Mouse (Mus musculus): ENCODE data around the gene Sorbs2. TPM values are rescaled to one million over a fixed set of nuclear protein-coding genes. Genes with fewer than 3 reads are reported as not detected.

The Sorbs2 gene
- polyA plus RNA-seq, 1 experiment from 2014 or later: 72.8 TPM

GRCm38 (mm10) chr8:45584390-45585052, 76.9 kb downstream of the Sorbs2 start:
- ATAC-seq: no peak
- WGBS: 94% methylated on average over 9 of the region's 9 CpGs

DNA sequence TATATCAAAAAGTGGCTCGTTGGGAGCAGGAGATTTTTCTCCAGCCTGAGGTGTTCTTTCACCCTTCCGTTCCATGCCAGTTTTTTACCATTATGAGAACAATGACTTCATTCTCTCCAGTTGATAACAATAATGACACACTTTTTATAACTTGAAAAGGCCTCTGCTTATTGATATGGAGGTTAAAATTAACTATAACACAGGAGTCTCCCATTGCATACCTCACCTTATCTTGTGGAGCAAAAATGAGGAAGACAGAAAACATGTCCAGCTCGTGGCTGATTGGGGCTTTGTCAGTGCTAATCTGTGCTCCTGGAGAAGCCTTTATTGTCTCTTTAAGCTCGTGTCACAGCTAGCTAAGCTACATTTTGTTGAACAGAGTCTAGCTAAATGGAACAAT, 77.6 kb downstream of the Sorbs2 start:
- WGBS: 28% methylated on average over 4 of the region's 4 CpGs
- Histone ChIP-seq H3K4me2 (ENCODE audit: low read length) (no peak overlapping the region), H3K36me3 (ENCODE audit: control insufficient read depth, insufficient read depth, low read length) (no peaks in the 10 kb centered on the region), H3K4me1 (ENCODE audit: control insufficient read depth, insufficient read depth, low read length) (0 out of 2 replicates have a peak, but pooled peaks cover 3% of the 10 kb centered on the region), H3K27me3 (replicated peaks; ENCODE audit: control insufficient read depth, insufficient read depth, low read length) (no peaks in the 10 kb centered on the region), H3K27ac (ENCODE audit: low read depth, low read length) (no peak overlapping the region), H3K9me3 (replicated peaks; ENCODE audit: control insufficient read depth, low read length) (no peaks in the 10 kb centered on the region), H3K9ac (ENCODE audit: low read length) (no peak overlapping the region), H3K4me3 (ENCODE audit: low read depth, low read length) (no peak overlapping the region)
- DNase-seq (ENCODE audit: low spot score): no peak
- ATAC-seq: no peak

More at GRCm38 (mm10) chr8:45584390-45585052, 76.9 kb downstream of the Sorbs2 start:
- no peaks in the 10 kb centered on the region for H3K36me3 ChIP-seq (ENCODE audit: control insufficient read depth, insufficient read depth, low read length)
- H3K9ac ChIP-seq (ENCODE audit: low read length): no peak overlapping the region
- H3K27ac ChIP-seq (ENCODE audit: low read depth, low read length): no peak overlapping the region
- DNase-seq (ENCODE audit: low spot score): no peak
- no peak overlapping the region for H3K4me3 ChIP-seq (ENCODE audit: low read depth, low read length)
- no peak overlapping the region for H3K4me2 ChIP-seq (ENCODE audit: low read length)
- H3K27me3 ChIP-seq (replicated peaks; ENCODE audit: control insufficient read depth, insufficient read depth, low read length): no peaks in the 10 kb centered on the region
- H3K4me1 ChIP-seq (ENCODE audit: control insufficient read depth, insufficient read depth, low read length): 0 out of 2 replicates have a peak, but pooled peaks cover 3% of the 10 kb centered on the region
- H3K9me3 ChIP-seq (replicated peaks; ENCODE audit: control insufficient read depth, low read length): no peaks in the 10 kb centered on the region

- 96% methylated on average over 9 of the region's 9 CpGs for WGBS
- DNase-seq (ENCODE audit: low spot score) (no peak), ATAC-seq (no peak)
- Histone ChIP-seq H3K36me3 (ENCODE audit: control insufficient read depth, insufficient read depth, low read length) (no peaks in the 10 kb centered on the region), H3K4me3 (ENCODE audit: low read depth, low read length) (no peak overlapping the region), H3K27ac (ENCODE audit: low read depth, low read length) (no peak overlapping the region; the same call in 1 of the 2 replicates), H3K9ac (ENCODE audit: low read length) (no peak overlapping the region), H3K4me2 (ENCODE audit: low read length) (no peak overlapping the region), H3K4me1 (ENCODE audit: control insufficient read depth, insufficient read depth, low read length) (0 out of 2 replicates have a peak, but pooled peaks cover 8% of the 10 kb centered on the region), H3K27me3 (replicated peaks; ENCODE audit: control insufficient read depth, insufficient read depth, low read length) (no peaks in the 10 kb centered on the region), H3K9me3 (replicated peaks; ENCODE audit: control insufficient read depth, low read length) (no peaks in the 10 kb centered on the region)
Observed at GRCm38 (mm10) chr8:45587011-45587410, 79.4 kb downstream of the Sorbs2 start.

DNA sequence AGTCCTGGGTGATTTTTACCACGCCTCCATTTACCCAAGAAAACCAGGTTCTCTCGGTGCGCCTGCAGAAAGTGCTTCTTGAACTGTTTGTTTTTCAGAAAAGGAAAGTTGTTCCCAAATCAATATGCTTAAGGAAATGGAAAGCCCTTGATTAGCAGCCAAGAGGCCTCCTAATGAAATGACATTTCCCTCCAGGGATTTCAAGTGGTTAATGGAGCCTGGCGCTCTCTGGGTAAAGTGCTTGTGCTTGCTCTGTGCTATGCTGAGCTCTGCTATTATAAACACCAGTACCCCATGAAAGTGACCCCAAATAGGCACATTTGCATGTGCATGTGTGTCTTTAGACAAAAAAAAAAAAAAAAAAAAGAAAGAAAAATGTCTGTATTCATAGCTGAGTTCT, 84.3 kb downstream of the Sorbs2 start:
- DNase-seq (ENCODE audit: low spot score): peak; percentile 68
- H3K9me3 ChIP-seq (replicated peaks; ENCODE audit: control insufficient read depth, low read length): no peaks in the 10 kb centered on the region
- H3K9ac ChIP-seq (ENCODE audit: low read length): no peak overlapping the region
- H3K27ac ChIP-seq (ENCODE audit: low read depth, low read length): no peak overlapping the region
- H3K4me1 ChIP-seq (ENCODE audit: control insufficient read depth, insufficient read depth, low read length): 0 out of 2 replicates have a peak, but pooled peaks cover 6% of the 10 kb centered on the region
- H3K4me3 ChIP-seq (ENCODE audit: low read depth, low read length): no peak overlapping the region
- H3K27me3 ChIP-seq (replicated peaks; ENCODE audit: control insufficient read depth, insufficient read depth, low read length): no peaks in the 10 kb centered on the region
- 50% methylated on average over 4 of the region's 4 CpGs for WGBS
- no peak overlapping the region for H3K4me2 ChIP-seq (ENCODE audit: low read length)
- no peaks in the 10 kb centered on the region for H3K36me3 ChIP-seq (ENCODE audit: control insufficient read depth, insufficient read depth, low read length)
- peak; percentile 48; the same call in 1 of the 2 replicates for ATAC-seq

GRCm38 (mm10) chr8:45593711-45594110, 86.1 kb downstream of the Sorbs2 start:
- H3K9ac ChIP-seq (ENCODE audit: low read length): no peak overlapping the region
- no peaks in the 10 kb centered on the region for H3K9me3 ChIP-seq (replicated peaks; ENCODE audit: control insufficient read depth, low read length)
- no peak overlapping the region for H3K4me2 ChIP-seq (ENCODE audit: low read length)
- H3K4me1 ChIP-seq (ENCODE audit: control insufficient read depth, insufficient read depth, low read length): 0 out of 2 replicates have a peak, but pooled peaks cover 6% of the 10 kb centered on the region
- H3K36me3 ChIP-seq (ENCODE audit: control insufficient read depth, insufficient read depth, low read length): no peaks in the 10 kb centered on the region
- ATAC-seq (no peak), DNase-seq (ENCODE audit: low spot score) (no peak)
- 91% methylated on average over 5 of the region's 5 CpGs for WGBS
- no peaks in the 10 kb centered on the region for H3K27me3 ChIP-seq (replicated peaks; ENCODE audit: control insufficient read depth, insufficient read depth, low read length)
- H3K27ac ChIP-seq (ENCODE audit: low read depth, low read length): no peak overlapping the region
- no peak overlapping the region for H3K4me3 ChIP-seq (ENCODE audit: low read depth, low read length)

- no peaks in the 10 kb centered on the region for H3K36me3 ChIP-seq (ENCODE audit: control insufficient read depth, insufficient read depth, low read length)
- DNase-seq (ENCODE audit: low spot score): no peak
- H3K4me2 ChIP-seq (ENCODE audit: low read length): no peak overlapping the region
- H3K9me3 ChIP-seq (replicated peaks; ENCODE audit: control insufficient read depth, low read length): no peaks in the 10 kb centered on the region
- H3K4me3 ChIP-seq (ENCODE audit: low read depth, low read length): no peak overlapping the region
- 0 out of 2 replicates have a peak, but pooled peaks cover 6% of the 10 kb centered on the region for H3K4me1 ChIP-seq (ENCODE audit: control insufficient read depth, insufficient read depth, low read length)
- no peak overlapping the region for H3K27ac ChIP-seq (ENCODE audit: low read depth, low read length)
- WGBS: 97% methylated on average over 1 of the region's 1 CpGs
- H3K27me3 ChIP-seq (replicated peaks; ENCODE audit: control insufficient read depth, insufficient read depth, low read length): no peaks in the 10 kb centered on the region
- ATAC-seq: no peak
- H3K9ac ChIP-seq (ENCODE audit: low read length): no peak overlapping the region
Observed at GRCm38 (mm10) chr8:45595983-45596382, 88.4 kb downstream of the Sorbs2 start.

- no peaks in the 10 kb centered on the region for H3K27me3 ChIP-seq (replicated peaks; ENCODE audit: control insufficient read depth, insufficient read depth, low read length)
- H3K4me2 ChIP-seq (ENCODE audit: low read length): no peak overlapping the region
- H3K36me3 ChIP-seq (ENCODE audit: control insufficient read depth, insufficient read depth, low read length): no peaks in the 10 kb centered on the region
- 92% methylated on average over 2 of the region's 2 CpGs for WGBS
- ATAC-seq (no peak), DNase-seq (ENCODE audit: low spot score) (no peak)
- no peaks in the 10 kb centered on the region for H3K9me3 ChIP-seq (replicated peaks; ENCODE audit: control insufficient read depth, low read length)
- 0 out of 2 replicates have a peak, but pooled peaks cover 4% of the 10 kb centered on the region for H3K4me1 ChIP-seq (ENCODE audit: control insufficient read depth, insufficient read depth, low read length)
- no peak overlapping the region for H3K9ac ChIP-seq (ENCODE audit: low read length)
- H3K4me3 ChIP-seq (ENCODE audit: low read depth, low read length): no peak overlapping the region
- no peak overlapping the region for H3K27ac ChIP-seq (ENCODE audit: low read depth, low read length)
Observed at GRCm38 (mm10) chr8:45596591-45596990, 89.0 kb downstream of the Sorbs2 start.

DNA sequence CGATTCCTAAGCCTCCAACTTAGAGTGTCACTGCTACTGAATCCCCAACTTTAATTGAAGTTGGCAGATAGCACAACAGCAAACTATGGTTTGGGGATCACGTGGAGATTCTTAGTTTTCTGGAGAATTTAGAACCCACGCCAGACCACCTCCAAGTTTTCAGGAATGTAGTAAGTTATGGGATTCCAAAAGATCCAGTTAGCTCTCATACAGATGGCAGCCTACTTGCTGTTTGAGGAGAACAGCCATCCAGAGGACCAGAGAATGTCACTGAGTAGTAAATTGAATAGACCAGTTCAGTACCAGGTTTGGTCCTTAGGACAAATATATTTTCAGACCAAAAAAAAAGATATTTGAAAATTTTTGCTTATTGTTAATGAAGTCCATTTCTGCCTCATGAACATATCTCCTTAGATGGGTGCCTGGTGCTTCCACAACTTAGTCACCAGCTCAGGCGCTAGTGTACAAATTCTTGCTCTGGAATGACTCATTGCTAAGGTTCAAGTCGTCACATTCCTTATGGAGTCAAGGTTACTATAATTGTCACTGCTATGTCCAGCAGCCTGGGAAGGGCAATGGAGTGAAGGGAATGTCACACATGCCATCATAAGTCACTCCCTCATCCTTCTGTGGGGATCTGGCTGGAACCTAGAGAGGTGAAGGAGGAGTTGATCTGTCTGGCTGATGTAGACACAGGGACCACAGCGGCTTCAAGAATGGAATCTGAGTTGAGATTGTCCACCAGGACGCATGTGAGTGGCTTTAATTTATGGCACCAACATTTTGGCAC, 90.2 kb downstream of the Sorbs2 start:
- H3K36me3 ChIP-seq (ENCODE audit: control insufficient read depth, insufficient read depth, low read length): no peaks in the 10 kb centered on the region
- WGBS: 92% methylated on average over 7 of the region's 7 CpGs
- DNase-seq (ENCODE audit: low spot score) (no peak), ATAC-seq (no peak)
- H3K9ac ChIP-seq (ENCODE audit: low read length): no peak overlapping the region
- no peak overlapping the region for H3K4me3 ChIP-seq (ENCODE audit: low read depth, low read length)
- no peaks in the 10 kb centered on the region for H3K9me3 ChIP-seq (replicated peaks; ENCODE audit: control insufficient read depth, low read length)
- no peaks in the 10 kb centered on the region for H3K27me3 ChIP-seq (replicated peaks; ENCODE audit: control insufficient read depth, insufficient read depth, low read length)
- H3K27ac ChIP-seq (ENCODE audit: low read depth, low read length): no peak overlapping the region
- H3K4me1 ChIP-seq (ENCODE audit: control insufficient read depth, insufficient read depth, low read length): peaks cover 4% of the 10 kb centered on the region; the same call in 1 of the 2 replicates
- H3K4me2 ChIP-seq (ENCODE audit: low read length): no peak overlapping the region

DNA sequence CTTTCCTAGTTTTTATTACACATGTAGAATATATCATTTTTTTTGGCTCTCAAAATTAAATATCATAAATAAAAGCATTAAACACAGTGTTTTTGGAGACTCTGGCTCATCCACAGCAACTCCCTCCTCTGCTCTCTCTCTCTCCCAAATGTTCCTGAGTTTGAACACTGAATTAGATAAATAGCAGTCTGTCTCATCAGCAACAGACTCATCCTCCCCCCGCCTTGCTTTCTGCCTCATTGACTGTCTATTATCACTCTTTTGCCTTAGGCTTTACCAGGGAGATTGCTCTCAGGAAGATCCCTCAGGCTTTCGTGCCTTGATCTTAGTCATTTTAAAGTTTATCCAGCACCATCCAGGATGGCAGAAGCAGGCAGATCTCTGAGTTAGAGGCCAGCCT, 91.3 kb downstream of the Sorbs2 start:
- no peak overlapping the region for H3K9ac ChIP-seq (ENCODE audit: low read length)
- WGBS: 67% methylated on average over 2 of the region's 2 CpGs
- H3K27ac ChIP-seq (ENCODE audit: low read depth, low read length): no peak overlapping the region
- no peak overlapping the region for H3K4me2 ChIP-seq (ENCODE audit: low read length)
- no peak for DNase-seq (ENCODE audit: low spot score)
- H3K4me1 ChIP-seq (ENCODE audit: control insufficient read depth, insufficient read depth, low read length): peaks cover 4% of the 10 kb centered on the region; the same call in 1 of the 2 replicates
- H3K9me3 ChIP-seq (replicated peaks; ENCODE audit: control insufficient read depth, low read length): no peaks in the 10 kb centered on the region
- H3K36me3 ChIP-seq (ENCODE audit: control insufficient read depth, insufficient read depth, low read length): no peaks in the 10 kb centered on the region
- ATAC-seq: no peak
- no peak overlapping the region for H3K4me3 ChIP-seq (ENCODE audit: low read depth, low read length)
- no peaks in the 10 kb centered on the region for H3K27me3 ChIP-seq (replicated peaks; ENCODE audit: control insufficient read depth, insufficient read depth, low read length)
